Mouse (Mus musculus) forebrain, embryonic 10.5 days (tissue): ENCODE measurements around the gene Cacna2d1. TPM values are rescaled to one million over a fixed set of nuclear protein-coding genes. Genes with fewer than 3 reads are reported as not detected.

Experiments
- DNase-seq: peaks from one replicate; pipeline ENCODE4 v3.0.0-alpha.2; 2017; ENCODE audit warnings: low spot score; ENCODE audit errors: extremely low spot score
- H3K27ac ChIP-seq: fragments of 300-500 bp; sonication (generic); 2 replicates; pipeline ENCODE4 v1.5.1; 2016; ENCODE audit warnings: mild to moderate bottlenecking
- H3K27me3 ChIP-seq: fragments of 300-500 bp; sonication (generic); 2 replicates; pipeline ENCODE4 v1.6.1; 2016; ENCODE audit warnings: mild to moderate bottlenecking; ENCODE audit not compliant: poor library complexity, severe bottlenecking
- H3K36me3 ChIP-seq: fragments of 300-500 bp; sonication (generic); replicated peaks from 2 replicates; pipeline ENCODE4 v1.6.1; 2016; ENCODE audit warnings: mild to moderate bottlenecking, moderate library complexity
- H3K4me1 ChIP-seq: fragments of 300-500 bp; sonication (generic); 2 replicates; pipeline ENCODE4 v1.6.1; 2016
- H3K4me3 ChIP-seq: fragments of 300-500 bp; sonication (generic); 2 replicates; pipeline ENCODE4 v1.5.1; 2016; ENCODE audit warnings: mild to moderate bottlenecking, moderate library complexity
- H3K9me3 ChIP-seq: fragments of 300-500 bp; sonication (generic); 2 replicates; pipeline ENCODE4 v1.6.1; 2016; ENCODE audit warnings: mild to moderate bottlenecking, moderate library complexity
- WGBS: fragments of 180-500 bp; shearing (Covaris S2); methylation state at CpG from one replicate; pipeline ENCODE4 v1.1.7; 2016; 5-methylcytosine and 5-hydroxymethylcytosine counted together
- polyA plus RNA-seq: library from polyadenylated mRNA; unstranded; fragments of >200 nt; fragmentation: Nextera tagmentation; extraction: Ambion mirVana; gene quantifications from 2 replicates; pipeline ENCODE4 v1.2.1, GENCODE M21; 2016

Gene Cacna2d1
- polyA plus RNA-seq, 1 experiment from 2014 or later: 6.4 TPM

GRCm38 (mm10) chr5:15948290-15949037, 14.0 kb downstream of the Cacna2d1 start:
- H3K4me3 ChIP-seq: no peak overlapping the region
- H3K27ac ChIP-seq: no peak overlapping the region
- 92% methylated on average over 6 of the region's 6 CpGs for WGBS
- peaks cover 2% of the 10 kb centered on the region; the same call in 1 of the 2 replicates for H3K36me3 ChIP-seq
- DNase-seq: no peak
- H3K27me3 ChIP-seq: no peaks in the 10 kb centered on the region
- H3K4me1 ChIP-seq: no peaks in the 10 kb centered on the region
- no peaks in the 10 kb centered on the region for H3K9me3 ChIP-seq

GRCm38 (mm10) chr5:15959760-15960159, 25.3 kb downstream of the Cacna2d1 start:
- no peaks in the 10 kb centered on the region for H3K36me3 ChIP-seq
- 83% methylated on average over 1 of the region's 1 CpGs for WGBS
- H3K4me3 ChIP-seq: no peak overlapping the region
- no peaks in the 10 kb centered on the region for H3K27me3 ChIP-seq
- H3K27ac ChIP-seq: no peak overlapping the region
- H3K9me3 ChIP-seq: no peaks in the 10 kb centered on the region; the same call in 1 of the 2 replicates
- no peak for DNase-seq
- H3K4me1 ChIP-seq: no peaks in the 10 kb centered on the region

- Histone ChIP-seq H3K9me3 (no peaks in the 10 kb centered on the region; the same call in 1 of the 2 replicates), H3K36me3 (no peaks in the 10 kb centered on the region), H3K27me3 (no peaks in the 10 kb centered on the region; the same call in 1 of the 2 replicates), H3K27ac (no peak overlapping the region), H3K4me3 (no peak overlapping the region), H3K4me1 (no peaks in the 10 kb centered on the region)
- no peak for DNase-seq
- WGBS: 91% methylated on average over 2 of the region's 2 CpGs
Measured at GRCm38 (mm10) chr5:15961866-15962265, 27.4 kb downstream of the Cacna2d1 start.

- Histone ChIP-seq H3K36me3 (no peaks in the 10 kb centered on the region), H3K9me3 (no peaks in the 10 kb centered on the region), H3K4me1 (no peaks in the 10 kb centered on the region), H3K27ac (no peak overlapping the region), H3K4me3 (no peak overlapping the region), H3K27me3 (peaks cover 22% of the 10 kb centered on the region; the same call in 1 of the 2 replicates)
- DNase-seq: no peak
Measured at GRCm38 (mm10) chr5:15966888-15967287, 32.4 kb downstream of the Cacna2d1 start.

- no peaks in the 10 kb centered on the region for H3K4me1 ChIP-seq
- H3K36me3 ChIP-seq: no peaks in the 10 kb centered on the region
- no peaks in the 10 kb centered on the region for H3K9me3 ChIP-seq
- H3K4me3 ChIP-seq: no peak overlapping the region
- DNase-seq: no peak
- peaks cover 70% of the 10 kb centered on the region for H3K27me3 ChIP-seq
- no peak overlapping the region for H3K27ac ChIP-seq
- 86% methylated on average over 4 of the region's 4 CpGs for WGBS
Measured at GRCm38 (mm10) chr5:15971821-15972220, 37.3 kb downstream of the Cacna2d1 start.

GRCm38 (mm10) chr5:15972351-15972750, 37.9 kb downstream of the Cacna2d1 start:
- Histone ChIP-seq H3K9me3 (no peaks in the 10 kb centered on the region), H3K4me1 (no peaks in the 10 kb centered on the region), H3K4me3 (no peak overlapping the region), H3K36me3 (no peaks in the 10 kb centered on the region), H3K27ac (no peak overlapping the region), H3K27me3 (peaks cover 75% of the 10 kb centered on the region)
- 77% methylated on average over 1 of the region's 1 CpGs for WGBS
- no peak for DNase-seq

- Histone ChIP-seq H3K4me3 (no peak overlapping the region), H3K27me3 (peaks cover 89% of the 10 kb centered on the region), H3K36me3 (no peaks in the 10 kb centered on the region), H3K27ac (no peak overlapping the region), H3K4me1 (no peaks in the 10 kb centered on the region), H3K9me3 (no peaks in the 10 kb centered on the region)
- DNase-seq: no peak
Measured at GRCm38 (mm10) chr5:15974652-15975051, 40.2 kb downstream of the Cacna2d1 start.

- no peaks in the 10 kb centered on the region for H3K36me3 ChIP-seq
- no peak for DNase-seq
- peaks cover 100% of the 10 kb centered on the region for H3K27me3 ChIP-seq
- H3K9me3 ChIP-seq: no peaks in the 10 kb centered on the region
- H3K4me3 ChIP-seq: no peak overlapping the region
- H3K4me1 ChIP-seq: peaks cover 10% of the 10 kb centered on the region; the same call in 1 of the 2 replicates
- 76% methylated on average over 2 of the region's 2 CpGs for WGBS
- H3K27ac ChIP-seq: no peak overlapping the region
Measured at GRCm38 (mm10) chr5:15979225-15979624, 44.7 kb downstream of the Cacna2d1 start.

- H3K4me3 ChIP-seq: no peak overlapping the region
- no peak for DNase-seq
- peaks cover 99% of the 10 kb centered on the region for H3K27me3 ChIP-seq
- 32% methylated on average over 4 of the region's 4 CpGs for WGBS
- H3K36me3 ChIP-seq: no peaks in the 10 kb centered on the region
- H3K27ac ChIP-seq: no peak overlapping the region
- H3K9me3 ChIP-seq: no peaks in the 10 kb centered on the region
- peaks cover 26% of the 10 kb centered on the region for H3K4me1 ChIP-seq
Measured at GRCm38 (mm10) chr5:15982573-15982972, 48.1 kb downstream of the Cacna2d1 start.

- Histone ChIP-seq H3K4me3 (no peak overlapping the region), H3K27me3 (peaks cover 99% of the 10 kb centered on the region), H3K4me1 (peaks cover 26% of the 10 kb centered on the region), H3K9me3 (no peaks in the 10 kb centered on the region), H3K36me3 (no peaks in the 10 kb centered on the region), H3K27ac (no peak overlapping the region)
- no peak for DNase-seq
- 17% methylated on average over 5 of the region's 5 CpGs for WGBS
Measured at GRCm38 (mm10) chr5:15983354-15983753, 48.9 kb downstream of the Cacna2d1 start.

- no peak overlapping the region for H3K4me3 ChIP-seq
- no peaks in the 10 kb centered on the region for H3K9me3 ChIP-seq
- H3K36me3 ChIP-seq: no peaks in the 10 kb centered on the region
- WGBS: 44% methylated on average over 7 of the region's 7 CpGs
- no peak overlapping the region for H3K27ac ChIP-seq
- no peak for DNase-seq
- peaks cover 99% of the 10 kb centered on the region for H3K27me3 ChIP-seq
- peaks cover 26% of the 10 kb centered on the region for H3K4me1 ChIP-seq
Measured at GRCm38 (mm10) chr5:15985228-15985858, 50.9 kb downstream of the Cacna2d1 start.

GRCm38 (mm10) chr5:15985901-15986300, 51.4 kb downstream of the Cacna2d1 start:
- Histone ChIP-seq H3K27me3 (peaks cover 99% of the 10 kb centered on the region), H3K4me1 (peaks cover 26% of the 10 kb centered on the region), H3K9me3 (no peaks in the 10 kb centered on the region), H3K27ac (no peak overlapping the region), H3K4me3 (no peak overlapping the region), H3K36me3 (no peaks in the 10 kb centered on the region)
- DNase-seq: peak; percentile 89
- WGBS: 8% methylated on average over 4 of the region's 4 CpGs

GRCm38 (mm10) chr5:15991428-15992139, 57.1 kb downstream of the Cacna2d1 start:
- H3K36me3 ChIP-seq: no peaks in the 10 kb centered on the region
- DNase-seq: no peak
- H3K4me3 ChIP-seq: no peak overlapping the region
- H3K27ac ChIP-seq: peak overlapping the region; percentile 11; the same call in 1 of the 2 replicates
- H3K9me3 ChIP-seq: no peaks in the 10 kb centered on the region
- H3K27me3 ChIP-seq: peaks cover 99% of the 10 kb centered on the region
- H3K4me1 ChIP-seq: peaks cover 26% of the 10 kb centered on the region
- WGBS: 59% methylated on average over 12 of the region's 12 CpGs
